Mouse (Mus musculus): ENCODE results near the gene C87436. TPM values are rescaled to one million over a fixed set of nuclear protein-coding genes. Genes with fewer than 3 reads are reported as not detected.

The C87436 gene
- polyA plus RNA-seq, 1 experiment = not detected

GRCm38 (mm10) chr6:86397257-86397980, 40.8 kb upstream of the C87436 start:
- Histone ChIP-seq H3K27ac (ENCODE audit: insufficient read depth, low read depth, low read length) (peak overlapping the region; percentile 49; the same call in 1 of the 2 replicates), H3K4me1 (ENCODE audit: control insufficient read depth, insufficient read depth, low read length) (peaks cover 10% of the 10 kb centered on the region), H3K4me3 (ENCODE audit: insufficient read depth, low read depth, low read length) (peak overlapping the region; percentile 92)
- TF ChIP-seq POLR2A (IDR thresholded peaks at IDR 0.05; ENCODE audit: insufficient read depth, low read depth, low read length) (no peak), CTCF (IDR thresholded peaks at IDR 0.05; ENCODE audit: insufficient read depth, low read depth, low read length) (no peak)
- WGBS = 2% methylated on average over 14 of the region's 14 CpGs

GRCm38 (mm10) chr6:86398986-86399385, 39.2 kb upstream of the C87436 start:
- Histone ChIP-seq H3K4me3 (ENCODE audit: insufficient read depth, low read depth, low read length) (no peak overlapping the region), H3K27ac (ENCODE audit: insufficient read depth, low read depth, low read length) (no peak overlapping the region), H3K4me1 (ENCODE audit: control insufficient read depth, insufficient read depth, low read length) (peaks cover 8% of the 10 kb centered on the region)
- TF ChIP-seq CTCF (IDR thresholded peaks at IDR 0.05; ENCODE audit: insufficient read depth, low read depth, low read length) = no peak
- TF ChIP-seq POLR2A (IDR thresholded peaks at IDR 0.05; ENCODE audit: insufficient read depth, low read depth, low read length) = no peak
- WGBS = 73% methylated on average over 2 of the region's 2 CpGs

- no peak for TF ChIP-seq POLR2A (IDR thresholded peaks at IDR 0.05; ENCODE audit: insufficient read depth, low read depth, low read length)
- TF ChIP-seq CTCF (IDR thresholded peaks at IDR 0.05; ENCODE audit: insufficient read depth, low read depth, low read length) = no peak
- Histone ChIP-seq H3K4me1 (ENCODE audit: control insufficient read depth, insufficient read depth, low read length) (peaks cover 4% of the 10 kb centered on the region), H3K4me3 (ENCODE audit: insufficient read depth, low read depth, low read length) (no peak overlapping the region), H3K27ac (ENCODE audit: insufficient read depth, low read depth, low read length) (no peak overlapping the region)
- WGBS = 84% methylated on average over 2 of the region's 2 CpGs
These were observed 38.2 kb upstream of the C87436 start for GRCm38 (mm10) chr6:86399995-86400394.

GRCm38 (mm10) chr6:86400972-86401371, 37.2 kb upstream of the C87436 start:
- TF ChIP-seq POLR2A (IDR thresholded peaks at IDR 0.05; ENCODE audit: insufficient read depth, low read depth, low read length) (no peak), CTCF (IDR thresholded peaks at IDR 0.05; ENCODE audit: insufficient read depth, low read depth, low read length) (no peak)
- H3K27ac ChIP-seq (ENCODE audit: insufficient read depth, low read depth, low read length) = no peak overlapping the region
- no peak overlapping the region for H3K4me3 ChIP-seq (ENCODE audit: insufficient read depth, low read depth, low read length)
- no peaks in the 10 kb centered on the region for H3K4me1 ChIP-seq (ENCODE audit: control insufficient read depth, insufficient read depth, low read length)
- 4% methylated on average over 9 of the region's 9 CpGs for WGBS

- 30% methylated on average over 12 of the region's 12 CpGs for WGBS
These were observed 35.2 kb upstream of the C87436 start for GRCm38 (mm10) chr6:86402681-86403607.

GRCm38 (mm10) chr6:86403728-86404099, 34.5 kb upstream of the C87436 start:
- no peaks in the 10 kb centered on the region for H3K4me1 ChIP-seq (ENCODE audit: control insufficient read depth, insufficient read depth, low read length)

More at GRCm38 (mm10) chr6:86402681-86403607, 35.2 kb upstream of the C87436 start:
- no peak overlapping the region for H3K4me3 ChIP-seq (ENCODE audit: insufficient read depth, low read depth, low read length)
- H3K4me1 ChIP-seq (ENCODE audit: control insufficient read depth, insufficient read depth, low read length) = no peaks in the 10 kb centered on the region
- TF ChIP-seq POLR2A (IDR thresholded peaks at IDR 0.05; ENCODE audit: insufficient read depth, low read depth, low read length) = no peak
- no peak for TF ChIP-seq CTCF (IDR thresholded peaks at IDR 0.05; ENCODE audit: insufficient read depth, low read depth, low read length)
- H3K27ac ChIP-seq (ENCODE audit: insufficient read depth, low read depth, low read length) = no peak overlapping the region

GRCm38 (mm10) chr6:86404100-86404861, 33.9 kb upstream of the C87436 start, which contains the start of gene Tia1:
Tia1 (plus strand) TSS chr6:86404219.
- peak within 1 kb of the TSS; percentile 81 for H3K4me3 ChIP-seq (ENCODE audit: insufficient read depth, low read depth, low read length)
- TF ChIP-seq CTCF (IDR thresholded peaks at IDR 0.05; ENCODE audit: insufficient read depth, low read depth, low read length) = no peak
- TF ChIP-seq POLR2A (IDR thresholded peaks at IDR 0.05; ENCODE audit: insufficient read depth, low read depth, low read length) = peak; percentile 80
- peak within 1 kb of the TSS; percentile 99 for H3K27ac ChIP-seq (ENCODE audit: insufficient read depth, low read depth, low read length)
- no peaks in the 10 kb centered on the region for H3K4me1 ChIP-seq (ENCODE audit: control insufficient read depth, insufficient read depth, low read length)
- WGBS = under 1% methylated on average over 62 of the region's 62 CpGs

More at GRCm38 (mm10) chr6:86403728-86404099, 34.5 kb upstream of the C87436 start:
- Histone ChIP-seq H3K4me3 (ENCODE audit: insufficient read depth, low read depth, low read length) (peak overlapping the region; percentile 81), H3K27ac (ENCODE audit: insufficient read depth, low read depth, low read length) (no peak overlapping the region)
- TF ChIP-seq CTCF (IDR thresholded peaks at IDR 0.05; ENCODE audit: insufficient read depth, low read depth, low read length) (no peak), POLR2A (IDR thresholded peaks at IDR 0.05; ENCODE audit: insufficient read depth, low read depth, low read length) (no peak)
- WGBS = under 1% methylated on average over 15 of the region's 15 CpGs

- Histone ChIP-seq H3K4me3 (ENCODE audit: insufficient read depth, low read depth, low read length) (peak overlapping the region; percentile 81), H3K27ac (ENCODE audit: insufficient read depth, low read depth, low read length) (no peak overlapping the region), H3K4me1 (ENCODE audit: control insufficient read depth, insufficient read depth, low read length) (no peaks in the 10 kb centered on the region)
- no peak for TF ChIP-seq POLR2A (IDR thresholded peaks at IDR 0.05; ENCODE audit: insufficient read depth, low read depth, low read length)
- TF ChIP-seq CTCF (IDR thresholded peaks at IDR 0.05; ENCODE audit: insufficient read depth, low read depth, low read length) = no peak
- WGBS = under 1% methylated on average over 11 of the region's 11 CpGs
These were observed 33.2 kb upstream of the C87436 start for GRCm38 (mm10) chr6:86404996-86405395.
